Mouse (Mus musculus) forelimb bud, embryonic 11.5 days (tissue): ENCODE measurements around the gene Rdm1.
"Not testable (repeated sequence)": the region's sequence is repeated elsewhere in the genome, so short reads cannot be mapped to it uniquely, and the experiment has no call there.

Experiments used
- DNase-seq: peaks from one replicate; pipeline ENCODE4 v3.0.0-alpha.2; 2012; ENCODE audit warnings: low read depth, low spot score

The Rdm1 gene

GRCm38 (mm10) chr11:101626995-101627856, at the start of gene Rdm1:
Gene Rdm1, plus strand, starts transcription at chr11:101627195.
- peak; percentile 89 for DNase-seq

- DNase-seq, result no peak
Observed at GRCm38 (mm10) chr11:101581081-101581764, 45.8 kb upstream of the Rdm1 start.

- peak; percentile 35 for DNase-seq
Observed at GRCm38 (mm10) chr11:101582054-101583035, 44.6 kb upstream of the Rdm1 start, which contains the start of gene Tmem106a. Gene Tmem106a, plus strand, starts transcription at chr11:101582242.

- DNase-seq, result no peak
Observed at GRCm38 (mm10) chr11:101583205-101583604, 43.8 kb upstream of the Rdm1 start.

- not testable (repeated sequence) for DNase-seq
Observed at GRCm38 (mm10) chr11:101585031-101585430, 42.0 kb upstream of the Rdm1 start.

- DNase-seq, result no peak
Observed at GRCm38 (mm10) chr11:101585805-101586204, 41.2 kb upstream of the Rdm1 start.

GRCm38 (mm10) chr11:101587676-101588075, 39.3 kb upstream of the Rdm1 start:
- no peak for DNase-seq

- no peak for DNase-seq
Observed at GRCm38 (mm10) chr11:101588868-101589267, 38.1 kb upstream of the Rdm1 start.

- DNase-seq, result peak; percentile 38
Observed at GRCm38 (mm10) chr11:101589444-101589843, 37.6 kb upstream of the Rdm1 start.

GRCm38 (mm10) chr11:101589989-101590624, 36.9 kb upstream of the Rdm1 start:
- DNase-seq, result no peak

- DNase-seq, result no peak
Observed at GRCm38 (mm10) chr11:101599156-101599555, 27.8 kb upstream of the Rdm1 start, which contains the start of gene Gm11634. Gene Gm11634, minus strand, starts transcription at chr11:101599256.

GRCm38 (mm10) chr11:101602491-101602890, 24.5 kb upstream of the Rdm1 start:
- DNase-seq, result peak; percentile 91

- no peak for DNase-seq
Observed at GRCm38 (mm10) chr11:101604116-101604515, 22.9 kb upstream of the Rdm1 start.

GRCm38 (mm10) chr11:101604531-101605453, 22.2 kb upstream of the Rdm1 start:
- peak; percentile 79 for DNase-seq

GRCm38 (mm10) chr11:101607134-101607533, 19.9 kb upstream of the Rdm1 start:
- not testable (repeated sequence) for DNase-seq

GRCm38 (mm10) chr11:101610445-101610844, 16.6 kb upstream of the Rdm1 start:
- no peak for DNase-seq

- no peak for DNase-seq
Observed at GRCm38 (mm10) chr11:101613596-101613995, 13.4 kb upstream of the Rdm1 start.

- no peak for DNase-seq
Observed at GRCm38 (mm10) chr11:101614116-101614515, 12.9 kb upstream of the Rdm1 start.

- no peak for DNase-seq
Observed at GRCm38 (mm10) chr11:101615380-101615779, 11.6 kb upstream of the Rdm1 start.

- no peak for DNase-seq
Observed at GRCm38 (mm10) chr11:101616104-101616503, 10.9 kb upstream of the Rdm1 start.
